Mouse (Mus musculus): Measurements from ENCODE around the gene Srpk2. TPM values are rescaled to one million over a fixed set of nuclear protein-coding genes. Genes with fewer than 3 reads are reported as not detected.

Gene Srpk2
- polyA plus RNA-seq (2011; ENCODE audit: insufficient read depth, insufficient read length, low read depth, missing spikeins) = 64.8 and 71.2 TPM in 2 replicates

DNA sequence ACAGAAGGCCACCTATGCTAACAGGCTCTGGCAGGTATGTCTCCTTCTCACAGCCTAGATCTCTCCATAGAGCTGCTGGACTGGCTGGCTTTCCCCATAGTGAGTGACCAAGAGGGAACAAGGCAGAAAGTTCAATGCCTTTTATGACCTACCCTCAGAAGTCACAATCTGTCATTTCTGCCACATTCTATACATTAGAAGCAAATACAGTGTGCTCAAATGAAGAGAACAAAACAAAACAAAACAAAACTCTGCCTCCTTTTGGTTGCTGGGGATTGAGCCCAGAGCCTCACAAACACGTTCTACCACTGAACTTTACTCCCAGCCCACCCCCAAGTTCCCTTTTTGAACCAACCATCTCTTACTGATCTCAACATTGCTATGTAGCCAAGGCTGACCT, at the start of gene Srpk2:
Gene Srpk2 (minus strand): TSS at position 101 of the 400 bp plus-strand sequence.
- Histone ChIP-seq H3K27ac (ENCODE audit: insufficient read depth, low read length) (no peak within 1 kb of the TSS), H3K36me3 (ENCODE audit: control insufficient read depth, insufficient read depth, low read length, poor library complexity, severe bottlenecking) (no peaks in the 10 kb centered on the region), H3K9me3 (replicated peaks; ENCODE audit: control insufficient read depth, insufficient read depth, low read length, poor library complexity, severe bottlenecking) (no peaks in the 10 kb centered on the region), H3K4me3 (ENCODE audit: low read depth, low read length) (no peak within 1 kb of the TSS), H3K4me1 (ENCODE audit: control insufficient read depth, insufficient read depth, low read length) (no peaks in the 10 kb centered on the region), H3K27me3 (ENCODE audit: control insufficient read depth, insufficient read depth, low read length, poor library complexity, severe bottlenecking) (no peaks in the 10 kb centered on the region), H3K9ac (ENCODE audit: low read depth, poor library complexity, severe bottlenecking) (no peak within 1 kb of the TSS)
- no peak for TF ChIP-seq POLR2A (IDR thresholded peaks at IDR 0.05; ENCODE audit: insufficient read depth, low read length)

GRCm38 (mm10) chr5:23721956-23722355, 37.5 kb upstream of the Srpk2 start:
- H3K4me3 ChIP-seq (ENCODE audit: low read depth, low read length) = no peak overlapping the region
- H3K9ac ChIP-seq (ENCODE audit: low read depth, poor library complexity, severe bottlenecking) = no peak overlapping the region
- peaks cover 31% of the 10 kb centered on the region for H3K9me3 ChIP-seq (replicated peaks; ENCODE audit: control insufficient read depth, insufficient read depth, low read length, poor library complexity, severe bottlenecking)
- no peaks in the 10 kb centered on the region for H3K4me1 ChIP-seq (ENCODE audit: control insufficient read depth, insufficient read depth, low read length)
- H3K36me3 ChIP-seq (ENCODE audit: control insufficient read depth, insufficient read depth, low read length, poor library complexity, severe bottlenecking) = no peaks in the 10 kb centered on the region
- TF ChIP-seq POLR2A (IDR thresholded peaks at IDR 0.05; ENCODE audit: insufficient read depth, low read length) (no peak), CTCF (IDR thresholded peaks at IDR 0.05; ENCODE audit: low read depth, low read length) (no peak), EP300 (IDR thresholded peaks at IDR 0.05; ENCODE audit: insufficient read depth, low read depth, low read length) (no peak)
- H3K27me3 ChIP-seq (ENCODE audit: control insufficient read depth, insufficient read depth, low read length, poor library complexity, severe bottlenecking) = no peaks in the 10 kb centered on the region
- H3K27ac ChIP-seq (ENCODE audit: insufficient read depth, low read length) = no peak overlapping the region

DNA sequence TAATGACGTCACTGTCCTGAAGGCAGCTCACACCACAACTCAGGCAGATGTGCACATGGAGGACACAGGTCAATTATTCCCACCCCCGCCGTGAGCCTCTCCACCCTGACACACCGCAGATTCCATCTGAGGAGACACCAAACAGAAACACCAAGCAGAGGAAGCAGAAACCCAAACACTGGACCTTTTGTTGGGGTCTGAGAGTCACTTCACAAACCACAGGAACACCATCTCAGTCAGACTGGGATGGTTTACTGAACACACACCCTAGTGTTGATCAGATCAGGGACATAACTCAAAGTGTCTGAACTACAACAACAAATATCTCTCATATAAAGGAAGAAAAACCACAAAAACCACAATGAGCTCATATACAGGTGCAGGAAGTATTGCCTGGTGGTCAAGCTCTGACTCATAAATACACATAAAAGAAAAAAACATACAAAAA, 34.5 kb upstream of the Srpk2 start:
- Histone ChIP-seq H3K27me3 (ENCODE audit: control insufficient read depth, insufficient read depth, low read length, poor library complexity, severe bottlenecking) (no peaks in the 10 kb centered on the region), H3K4me1 (ENCODE audit: control insufficient read depth, insufficient read depth, low read length) (no peaks in the 10 kb centered on the region), H3K9ac (ENCODE audit: low read depth, poor library complexity, severe bottlenecking) (no peak overlapping the region), H3K27ac (ENCODE audit: insufficient read depth, low read length) (no peak overlapping the region), H3K9me3 (replicated peaks; ENCODE audit: control insufficient read depth, insufficient read depth, low read length, poor library complexity, severe bottlenecking) (peaks cover 8% of the 10 kb centered on the region), H3K36me3 (ENCODE audit: control insufficient read depth, insufficient read depth, low read length, poor library complexity, severe bottlenecking) (no peaks in the 10 kb centered on the region), H3K4me3 (ENCODE audit: low read depth, low read length) (no peak overlapping the region)
- no peak for TF ChIP-seq EP300 (IDR thresholded peaks at IDR 0.05; ENCODE audit: insufficient read depth, low read depth, low read length)
- no peak for TF ChIP-seq POLR2A (IDR thresholded peaks at IDR 0.05; ENCODE audit: insufficient read depth, low read length)

DNA sequence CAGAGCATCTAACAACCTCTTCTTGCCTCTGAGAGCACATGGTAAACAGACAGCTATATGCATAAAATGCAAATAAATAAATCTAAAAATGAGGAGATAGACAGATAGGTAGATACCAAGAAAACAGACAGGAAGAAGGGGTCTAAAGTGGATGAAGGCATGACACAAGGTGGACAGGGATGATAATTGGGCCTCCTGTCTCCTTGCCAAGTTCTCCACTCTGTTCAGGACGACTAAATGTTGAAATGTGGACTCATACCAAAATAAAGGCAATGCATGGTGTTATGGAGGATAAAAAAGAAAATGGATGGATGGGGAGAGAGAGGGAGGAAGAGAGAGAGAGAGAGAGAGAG, 33.7 kb upstream of the Srpk2 start:
- Histone ChIP-seq H3K27ac (ENCODE audit: insufficient read depth, low read length) (no peak overlapping the region), H3K27me3 (ENCODE audit: control insufficient read depth, insufficient read depth, low read length, poor library complexity, severe bottlenecking) (no peaks in the 10 kb centered on the region), H3K9ac (ENCODE audit: low read depth, poor library complexity, severe bottlenecking) (no peak overlapping the region), H3K36me3 (ENCODE audit: control insufficient read depth, insufficient read depth, low read length, poor library complexity, severe bottlenecking) (no peaks in the 10 kb centered on the region), H3K4me3 (ENCODE audit: low read depth, low read length) (no peak overlapping the region), H3K9me3 (replicated peaks; ENCODE audit: control insufficient read depth, insufficient read depth, low read length, poor library complexity, severe bottlenecking) (peaks cover 6% of the 10 kb centered on the region; the same call in 1 of the 2 replicates), H3K4me1 (ENCODE audit: control insufficient read depth, insufficient read depth, low read length) (no peaks in the 10 kb centered on the region)
- TF ChIP-seq POLR2A (IDR thresholded peaks at IDR 0.05; ENCODE audit: insufficient read depth, low read length) (no peak), CTCF (IDR thresholded peaks at IDR 0.05; ENCODE audit: low read depth, low read length) (no peak), EP300 (IDR thresholded peaks at IDR 0.05; ENCODE audit: insufficient read depth, low read depth, low read length) (no peak)

DNA sequence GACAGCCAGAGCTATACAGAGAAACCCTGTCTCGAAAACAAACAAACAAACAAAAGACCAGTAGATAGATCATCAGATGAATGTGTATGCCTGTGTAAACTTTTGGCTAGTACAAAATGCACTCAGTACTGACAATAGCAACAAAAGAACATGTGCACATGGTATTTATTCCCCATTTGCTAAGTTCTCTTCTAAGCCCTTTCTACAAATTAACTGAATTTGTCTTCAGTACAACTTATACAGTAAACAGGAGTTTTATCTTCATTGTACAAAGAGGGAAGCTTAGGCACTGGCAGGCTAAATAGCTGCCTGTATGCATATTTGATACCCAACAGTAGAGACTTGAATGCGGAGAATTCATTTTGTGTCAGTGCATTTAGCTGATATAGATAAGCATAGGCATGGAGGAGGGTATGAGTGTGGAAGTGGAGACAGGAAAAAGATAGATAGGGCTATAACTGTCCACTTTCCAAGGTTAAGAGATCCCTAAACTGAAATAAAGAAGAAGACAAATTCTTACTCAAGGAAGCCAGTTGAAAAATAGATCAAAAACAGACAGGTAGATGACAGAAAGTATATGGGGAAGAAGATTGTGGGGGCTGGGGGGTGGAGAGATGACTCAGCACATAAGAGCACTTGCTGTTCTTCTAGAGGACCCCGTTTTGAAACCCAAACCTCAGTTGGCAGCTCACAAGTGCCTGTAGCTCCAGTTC, 33.2 kb upstream of the Srpk2 start:
- Histone ChIP-seq H3K36me3 (ENCODE audit: control insufficient read depth, insufficient read depth, low read length, poor library complexity, severe bottlenecking) (no peaks in the 10 kb centered on the region), H3K27ac (ENCODE audit: insufficient read depth, low read length) (no peak overlapping the region), H3K27me3 (ENCODE audit: control insufficient read depth, insufficient read depth, low read length, poor library complexity, severe bottlenecking) (no peaks in the 10 kb centered on the region), H3K9ac (ENCODE audit: low read depth, poor library complexity, severe bottlenecking) (no peak overlapping the region), H3K9me3 (replicated peaks; ENCODE audit: control insufficient read depth, insufficient read depth, low read length, poor library complexity, severe bottlenecking) (peaks cover 3% of the 10 kb centered on the region; the same call in 1 of the 2 replicates), H3K4me3 (ENCODE audit: low read depth, low read length) (no peak overlapping the region), H3K4me1 (ENCODE audit: control insufficient read depth, insufficient read depth, low read length) (no peaks in the 10 kb centered on the region)
- TF ChIP-seq CTCF (IDR thresholded peaks at IDR 0.05; ENCODE audit: low read depth, low read length) (no peak), POLR2A (IDR thresholded peaks at IDR 0.05; ENCODE audit: insufficient read depth, low read length) (no peak), EP300 (IDR thresholded peaks at IDR 0.05; ENCODE audit: insufficient read depth, low read depth, low read length) (no peak)

DNA sequence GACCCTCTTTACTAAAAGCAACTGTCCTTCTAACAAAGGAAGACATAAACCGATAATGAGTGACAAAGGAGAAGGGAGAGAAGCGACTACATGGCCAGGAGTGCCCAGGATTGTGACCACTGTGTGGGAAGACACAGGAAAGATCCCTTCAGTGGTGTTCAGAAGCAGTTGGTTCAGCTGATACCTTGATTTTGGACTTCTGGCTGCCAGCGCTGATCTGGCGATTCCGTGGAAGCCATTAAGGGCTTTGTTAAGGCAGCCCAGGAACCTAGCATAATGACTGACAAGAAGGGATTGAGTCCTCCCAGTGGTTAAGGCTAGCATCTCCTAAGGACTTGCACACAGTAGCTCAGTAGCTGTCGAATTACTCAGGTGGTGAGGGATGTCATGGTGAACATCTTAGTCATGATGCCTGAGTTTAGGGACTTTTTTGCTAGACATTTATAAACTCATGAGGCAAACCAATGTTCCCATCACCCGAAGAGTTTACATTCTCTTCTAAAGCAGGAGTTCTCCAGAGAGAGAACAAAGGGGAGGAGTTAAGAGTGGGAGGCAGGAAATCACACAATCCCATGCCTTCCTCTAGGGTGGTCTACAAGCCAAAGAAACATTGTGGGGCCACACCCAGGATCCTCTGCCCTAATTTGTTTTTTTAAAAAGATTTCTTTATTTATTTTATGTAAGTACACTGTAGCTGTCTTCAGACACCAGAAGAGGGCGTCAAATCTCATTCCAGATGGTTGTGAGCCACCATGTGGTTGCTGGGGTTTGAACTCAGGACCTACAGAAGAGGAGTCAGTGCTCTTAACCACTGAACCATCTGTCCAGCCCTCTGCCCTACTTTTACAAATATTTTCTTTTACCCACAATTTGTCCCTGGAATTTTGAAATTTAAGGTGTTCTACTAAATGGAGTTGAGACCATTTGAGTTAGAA, 29.3 kb upstream of the Srpk2 start:
- Histone ChIP-seq H3K36me3 (ENCODE audit: control insufficient read depth, insufficient read depth, low read length, poor library complexity, severe bottlenecking) (peaks cover 24% of the 10 kb centered on the region), H3K4me3 (ENCODE audit: low read depth, low read length) (no peak overlapping the region), H3K4me1 (ENCODE audit: control insufficient read depth, insufficient read depth, low read length) (no peaks in the 10 kb centered on the region), H3K9me3 (replicated peaks; ENCODE audit: control insufficient read depth, insufficient read depth, low read length, poor library complexity, severe bottlenecking) (peaks cover 30% of the 10 kb centered on the region), H3K27me3 (ENCODE audit: control insufficient read depth, insufficient read depth, low read length, poor library complexity, severe bottlenecking) (no peaks in the 10 kb centered on the region), H3K9ac (ENCODE audit: low read depth, poor library complexity, severe bottlenecking) (no peak overlapping the region), H3K27ac (ENCODE audit: insufficient read depth, low read length) (no peak overlapping the region)
- no peak for TF ChIP-seq EP300 (IDR thresholded peaks at IDR 0.05; ENCODE audit: insufficient read depth, low read depth, low read length)
- TF ChIP-seq POLR2A (IDR thresholded peaks at IDR 0.05; ENCODE audit: insufficient read depth, low read length) = no peak
- no peak for TF ChIP-seq CTCF (IDR thresholded peaks at IDR 0.05; ENCODE audit: low read depth, low read length)

Measured in ES-Bruce4 (cell line).